Mouse (Mus musculus) liver, embryonic 11.5 days (tissue): Measurements from ENCODE around the gene Insig1. TPM values are rescaled to one million over a fixed set of nuclear protein-coding genes. Genes with fewer than 3 reads are reported as not detected.

Experiments
- ATAC-seq: fragments of 200-750 bp; cut with Nextera tagmentation; replicated peaks from 2 replicates; pipeline ENCODE4 v1.8.0; 2017; ENCODE audit warnings: moderate number of reproducible peaks, mild to moderate bottlenecking, moderate TSS enrichment, moderate library complexity; ENCODE audit not compliant: low FRiP score
- DNase-seq: peaks from one replicate; pipeline ENCODE4 v3.0.0-alpha.2; 2017; ENCODE audit warnings: low spot score
- H3K27ac ChIP-seq: fragments of 300-500 bp; sonication (generic); 2 replicates; pipeline ENCODE4 v1.5.1; 2014; ENCODE audit warnings: mild to moderate bottlenecking, low read depth, low read length, control low read depth
- H3K27me3 ChIP-seq: fragments of 300-500 bp; sonication (generic); replicated peaks from 2 replicates; pipeline ENCODE4 v1.6.1; 2014; ENCODE audit warnings: low read length, mixed read lengths; ENCODE audit not compliant: control insufficient read depth, insufficient read depth
- H3K36me3 ChIP-seq: fragments of 300-500 bp; sonication (generic); 2 replicates; pipeline ENCODE4 v1.6.1; 2014; ENCODE audit warnings: mild to moderate bottlenecking, low read length, moderate library complexity, mixed read lengths; ENCODE audit not compliant: control insufficient read depth, insufficient read depth
- H3K4me1 ChIP-seq: fragments of 300-500 bp; sonication (generic); replicated peaks from 2 replicates; pipeline ENCODE4 v1.6.1; 2014; ENCODE audit warnings: low read length, mixed read lengths; ENCODE audit not compliant: control insufficient read depth, insufficient read depth
- H3K4me2 ChIP-seq: fragments of 300-500 bp; sonication (generic); 2 replicates; pipeline ENCODE4 v1.6.1; 2014; ENCODE audit warnings: mild to moderate bottlenecking, control low read depth, moderate library complexity
- H3K4me3 ChIP-seq: fragments of 300-500 bp; sonication (generic); 2 replicates; pipeline ENCODE4 v1.5.1; 2014; ENCODE audit warnings: low read depth, low read length, control low read depth
- H3K9ac ChIP-seq: fragments of 300-500 bp; sonication (generic); 2 replicates; pipeline ENCODE4 v1.6.1; 2014; ENCODE audit warnings: low read depth, low read length, control low read depth
- H3K9me3 ChIP-seq: fragments of 300-500 bp; sonication (generic); 2 replicates; pipeline ENCODE4 v1.6.1; 2016; ENCODE audit warnings: low read length, inconsistent platforms, mixed read lengths; ENCODE audit not compliant: control insufficient read depth
- WGBS: fragments of 180-500 bp; shearing (Covaris S2); extraction: QIAGEN DNeasy Blood & Tissue Kit; methylation state at CpG from one replicate; pipeline ENCODE4 v1.1.7; 2014; 5-methylcytosine and 5-hydroxymethylcytosine counted together
- polyA plus RNA-seq: library from polyadenylated mRNA; unstranded; fragments of >200 nt; fragmentation: Nextera tagmentation; extraction: Ambion mirVana; gene quantifications from 2 replicates; pipeline ENCODE4 v1.2.1, GENCODE M21; 2014

The Insig1 gene
- polyA plus RNA-seq, result 59.7 and 65.4 TPM in 2 replicates

GRCm38 (mm10) chr5:28070828-28071455 lies at the start of gene Insig1:
Gene Insig1 (plus strand): TSS chr5:28071363.
- Histone ChIP-seq H3K27me3 (no peaks in the 10 kb centered on the region), H3K9me3 (no peaks in the 10 kb centered on the region), H3K27ac (peak within 1 kb of the TSS; percentile 68), H3K9ac (peak within 1 kb of the TSS; percentile 74), H3K4me1 (peaks cover 25% of the 10 kb centered on the region), H3K36me3 (peaks cover 18% of the 10 kb centered on the region), H3K4me3 (peak within 1 kb of the TSS; percentile 66), H3K4me2 (peak within 1 kb of the TSS; percentile 75)
- peak; percentile 90 for ATAC-seq
- DNase-seq, result peak; percentile 98
- WGBS, result under 1% methylated on average over 64 of the region's 64 CpGs

DNA sequence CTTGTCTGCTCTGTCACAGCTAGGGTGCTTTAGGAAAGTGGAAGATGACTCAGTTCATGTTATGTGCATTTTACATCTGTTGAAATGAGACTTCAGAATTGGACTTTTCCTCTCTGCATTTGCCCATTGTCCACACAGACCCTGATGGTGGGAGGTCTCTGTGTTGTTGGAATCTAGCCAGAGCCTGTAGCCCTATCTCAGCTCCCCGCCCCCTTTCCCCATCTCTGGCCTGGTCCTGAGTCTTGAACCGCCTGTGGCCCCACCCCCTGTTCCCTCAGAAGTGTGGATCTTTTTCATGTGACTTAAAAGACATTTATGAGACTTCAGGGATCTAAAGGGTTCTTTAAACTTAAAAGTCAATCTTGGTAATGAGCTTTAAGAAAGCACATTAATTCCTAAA lies 47.7 kb upstream of the Insig1 start:
- no peak for ATAC-seq
- Histone ChIP-seq H3K4me2 (no peak overlapping the region), H3K9ac (no peak overlapping the region), H3K36me3 (no peaks in the 10 kb centered on the region), H3K27ac (no peak overlapping the region), H3K27me3 (no peaks in the 10 kb centered on the region), H3K4me1 (no peaks in the 10 kb centered on the region), H3K9me3 (no peaks in the 10 kb centered on the region), H3K4me3 (no peak overlapping the region)
- 46% methylated on average over 2 of the region's 2 CpGs for WGBS
- DNase-seq, result no peak

DNA sequence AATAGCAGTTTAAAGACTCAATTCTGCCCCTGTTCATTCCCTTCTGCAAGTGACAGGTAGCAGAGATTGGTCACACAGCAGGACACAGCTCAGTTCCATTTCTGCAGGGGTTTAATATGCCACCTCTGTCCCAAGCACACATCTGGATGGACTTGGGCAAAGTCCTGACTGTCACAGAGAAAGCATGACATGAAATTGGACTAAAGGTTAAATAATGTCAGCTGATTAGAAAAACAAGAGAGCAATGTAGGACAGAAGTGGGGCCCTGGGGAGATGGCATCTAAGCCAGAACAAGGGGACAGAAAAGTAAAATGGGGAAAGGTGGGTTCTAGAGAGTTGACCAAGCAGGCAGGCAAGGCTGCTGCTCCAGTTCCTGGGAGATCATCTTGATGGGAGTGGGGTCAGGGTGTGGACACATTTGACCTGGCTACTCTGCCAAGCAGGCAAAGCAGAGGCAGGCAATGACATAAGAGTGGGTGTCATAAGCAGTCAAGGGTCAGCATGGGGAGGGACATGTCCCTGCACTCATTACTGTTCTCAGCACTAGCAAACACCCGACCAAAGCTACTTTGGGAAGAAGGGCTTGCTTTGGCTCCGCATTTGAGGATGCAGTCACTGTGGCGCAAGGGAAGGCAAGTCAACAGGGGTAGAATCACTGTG lies 39.5 kb upstream of the Insig1 start:
- DNase-seq (no peak), ATAC-seq (no peak)
- H3K27me3 ChIP-seq, result no peaks in the 10 kb centered on the region
- no peaks in the 10 kb centered on the region for H3K4me1 ChIP-seq
- H3K9me3 ChIP-seq, result no peaks in the 10 kb centered on the region
- H3K36me3 ChIP-seq, result no peaks in the 10 kb centered on the region
- H3K27ac ChIP-seq, result no peak overlapping the region
- no peak overlapping the region for H3K4me2 ChIP-seq
- 79% methylated on average over 3 of the region's 3 CpGs for WGBS
- H3K4me3 ChIP-seq, result no peak overlapping the region
- no peak overlapping the region for H3K9ac ChIP-seq

DNA sequence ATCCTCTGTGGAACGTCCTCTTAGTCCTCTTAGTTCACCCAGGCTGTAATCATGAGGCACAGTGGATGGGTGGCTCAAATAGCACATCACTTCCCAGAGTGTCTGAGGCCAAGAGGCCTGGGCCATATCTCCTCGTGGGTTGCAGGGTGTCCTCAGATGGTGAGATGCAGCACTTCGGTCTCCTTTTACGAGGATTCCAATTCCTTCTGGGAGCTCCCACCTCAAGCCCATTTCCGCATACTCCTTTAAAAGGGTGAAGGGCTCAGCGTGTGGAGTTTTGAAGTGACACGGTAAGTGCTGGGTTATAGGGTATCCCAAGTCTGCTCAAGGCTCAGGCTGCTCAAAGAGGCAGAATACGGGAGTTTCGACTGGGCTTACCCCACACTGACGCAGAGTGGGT lies 38.3 kb upstream of the Insig1 start:
- Histone ChIP-seq H3K27me3 (no peaks in the 10 kb centered on the region), H3K9me3 (no peaks in the 10 kb centered on the region), H3K4me3 (no peak overlapping the region), H3K27ac (no peak overlapping the region), H3K9ac (no peak overlapping the region), H3K4me1 (no peaks in the 10 kb centered on the region), H3K36me3 (no peaks in the 10 kb centered on the region), H3K4me2 (no peak overlapping the region)
- 78% methylated on average over 10 of the region's 10 CpGs for WGBS
- DNase-seq (peak; percentile 20), ATAC-seq (no peak)

GRCm38 (mm10) chr5:28033281-28033680 lies 37.9 kb upstream of the Insig1 start:
- no peak for ATAC-seq
- H3K9ac ChIP-seq, result no peak overlapping the region
- H3K4me3 ChIP-seq, result no peak overlapping the region
- H3K36me3 ChIP-seq, result no peaks in the 10 kb centered on the region
- H3K27me3 ChIP-seq, result no peaks in the 10 kb centered on the region
- peak; percentile 18 for DNase-seq
- no peaks in the 10 kb centered on the region for H3K4me1 ChIP-seq
- H3K4me2 ChIP-seq, result no peak overlapping the region
- H3K9me3 ChIP-seq, result no peaks in the 10 kb centered on the region
- WGBS, result 76% methylated on average over 5 of the region's 5 CpGs
- H3K27ac ChIP-seq, result no peak overlapping the region

- Histone ChIP-seq H3K27ac (no peak overlapping the region), H3K4me3 (no peak overlapping the region), H3K4me1 (no peaks in the 10 kb centered on the region), H3K9me3 (no peaks in the 10 kb centered on the region), H3K4me2 (no peak overlapping the region), H3K9ac (no peak overlapping the region), H3K36me3 (no peaks in the 10 kb centered on the region), H3K27me3 (no peaks in the 10 kb centered on the region)
- ATAC-seq, result no peak
- WGBS, result 73% methylated on average over 5 of the region's 5 CpGs
- DNase-seq, result no peak
Measured at GRCm38 (mm10) chr5:28033826-28034225, 37.3 kb upstream of the Insig1 start.

GRCm38 (mm10) chr5:28036011-28036410 lies 35.2 kb upstream of the Insig1 start:
- ATAC-seq, result no peak
- Histone ChIP-seq H3K27me3 (no peaks in the 10 kb centered on the region), H3K4me1 (no peaks in the 10 kb centered on the region), H3K27ac (no peak overlapping the region), H3K4me3 (no peak overlapping the region), H3K36me3 (no peaks in the 10 kb centered on the region), H3K9ac (no peak overlapping the region), H3K9me3 (no peaks in the 10 kb centered on the region), H3K4me2 (no peak overlapping the region)
- peak; percentile 14 for DNase-seq
- WGBS, result 50% methylated on average over 1 of the region's 1 CpGs

- Histone ChIP-seq H3K27ac (no peak overlapping the region), H3K4me3 (no peak overlapping the region), H3K27me3 (no peaks in the 10 kb centered on the region), H3K9me3 (no peaks in the 10 kb centered on the region), H3K36me3 (no peaks in the 10 kb centered on the region), H3K4me2 (no peak overlapping the region), H3K9ac (no peak overlapping the region), H3K4me1 (no peaks in the 10 kb centered on the region)
- WGBS, result 85% methylated on average over 1 of the region's 1 CpGs
- ATAC-seq (no peak), DNase-seq (peak; percentile 8)
Measured at GRCm38 (mm10) chr5:28036518-28036917, 34.6 kb upstream of the Insig1 start.

DNA sequence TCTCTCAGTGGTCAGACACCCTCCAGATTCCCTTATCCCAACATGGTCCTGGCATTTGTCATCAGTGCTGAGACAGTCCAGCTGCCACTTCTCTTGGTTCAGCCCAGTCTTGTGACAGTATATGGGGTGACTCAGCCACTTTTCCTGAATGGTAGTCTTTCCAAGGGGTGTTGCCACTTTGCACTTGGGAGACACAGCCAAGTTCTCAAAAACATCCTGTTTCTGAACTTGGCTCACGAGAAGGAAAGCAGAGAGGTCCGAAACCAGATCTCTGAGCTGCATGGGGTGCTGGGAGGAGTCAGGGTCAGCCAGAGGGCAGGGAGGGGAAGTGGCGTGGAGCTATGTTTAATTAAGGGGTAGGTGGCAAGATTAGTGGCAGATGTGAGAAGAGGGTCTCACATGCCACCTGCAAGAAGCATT lies 34.0 kb upstream of the Insig1 start:
- Histone ChIP-seq H3K4me1 (peaks cover under 1% of the 10 kb centered on the region; the same call in 1 of the 2 replicates), H3K27me3 (no peaks in the 10 kb centered on the region; the same call in 1 of the 2 replicates), H3K4me3 (no peak overlapping the region), H3K36me3 (no peaks in the 10 kb centered on the region), H3K4me2 (no peak overlapping the region), H3K9ac (no peak overlapping the region), H3K27ac (no peak overlapping the region), H3K9me3 (no peaks in the 10 kb centered on the region)
- 14% methylated on average over 3 of the region's 3 CpGs for WGBS
- ATAC-seq (no peak), DNase-seq (peak; percentile 25)
